25 mouse cellular contexts compared by ENCODE assay signal in genomic region chr2:125196771-125197170, GRCm38 (mm10). TPM values are rescaled to one million over a fixed set of nuclear protein-coding genes. Genes with fewer than 3 reads are reported as not detected.
"Had no signal": no experiment of that assay in that cellular context is flagged by ENCODE, and none has a peak within 500 bp of the region (broad histone marks: within the 10 kb centered on the region; RNA-seq: fewer than 3 reads in every experiment).

No protein-coding gene starts in this region.

- H3K27ac ChIP-seq: intestine, embryonic 15.5 days; kidney, embryonic 15.5 days; limb, embryonic 10.5 days; limb, embryonic 13.5 days; liver, embryonic 12.5 days; liver, embryonic 15.5 days; midbrain, embryonic 12.5 days; midbrain, embryonic 15.5 days; neural tube, embryonic 12.5 days; neural tube, embryonic 15.5 days; stomach, postnatal 0 days had no signal

- DNase-seq: kidney, adult 11 months; kidney, adult 8-10 months; kidney, postnatal 10 days; kidney, postnatal 36 days; liver; lung, adult 2 months; lung, postnatal 14 days; lung, postnatal 4 days; right cerebral cortex, postnatal 4 days; thymus, adult 2 months; thymus, postnatal 25 days had no signal

- H3K4me1 ChIP-seq: intestine, embryonic 15.5 days; kidney, embryonic 15.5 days; limb, embryonic 10.5 days; limb, embryonic 13.5 days; liver, embryonic 12.5 days; liver, embryonic 15.5 days; midbrain, embryonic 12.5 days; midbrain, embryonic 15.5 days; neural tube, embryonic 12.5 days; neural tube, embryonic 15.5 days had no signal

- H3K9ac ChIP-seq: intestine, embryonic 15.5 days; kidney, embryonic 15.5 days; limb, embryonic 13.5 days; liver, embryonic 12.5 days; liver, embryonic 15.5 days; midbrain, embryonic 12.5 days; midbrain, embryonic 15.5 days; neural tube, embryonic 12.5 days; neural tube, embryonic 15.5 days had no signal

- H3K4me2 ChIP-seq: intestine, embryonic 15.5 days; kidney, embryonic 15.5 days; limb, embryonic 13.5 days; liver, embryonic 12.5 days; liver, embryonic 15.5 days; midbrain, embryonic 12.5 days; midbrain, embryonic 15.5 days; neural tube, embryonic 12.5 days; neural tube, embryonic 15.5 days had no signal

- H3K36me3 ChIP-seq: intestine, embryonic 15.5 days; kidney, embryonic 15.5 days; limb, embryonic 10.5 days; limb, embryonic 13.5 days; liver, embryonic 12.5 days; liver, embryonic 15.5 days; midbrain, embryonic 12.5 days; midbrain, embryonic 15.5 days; neural tube, embryonic 12.5 days; neural tube, embryonic 15.5 days had no signal

- H3K27me3 ChIP-seq: intestine, embryonic 15.5 days; kidney, embryonic 15.5 days; limb, embryonic 13.5 days; liver, embryonic 12.5 days; liver, embryonic 15.5 days; midbrain, embryonic 12.5 days; midbrain, embryonic 15.5 days; neural tube, embryonic 12.5 days; neural tube, embryonic 15.5 days had no signal

- H3K9me3 ChIP-seq: intestine, embryonic 15.5 days; kidney, embryonic 15.5 days; limb, embryonic 10.5 days; limb, embryonic 13.5 days; liver, embryonic 12.5 days; liver, embryonic 15.5 days; midbrain, embryonic 12.5 days; midbrain, embryonic 15.5 days; neural tube, embryonic 12.5 days; neural tube, embryonic 15.5 days had no signal

- H3K4me3 ChIP-seq: intestine, embryonic 15.5 days; kidney, embryonic 15.5 days; limb, embryonic 10.5 days; limb, embryonic 13.5 days; liver, embryonic 12.5 days; liver, embryonic 15.5 days; midbrain, embryonic 12.5 days; midbrain, embryonic 15.5 days; neural tube, embryonic 12.5 days; neural tube, embryonic 15.5 days had no signal

- ATAC-seq: intestine, embryonic 15.5 days; liver, embryonic 12.5 days; midbrain, embryonic 15.5 days had no signal

RNA-seq across cellular contexts. Expression of gene Slc12a1, which starts 44.5 kb away (rescaled TPM):
- total RNA-seq: left cerebral cortex, postnatal 25 days; megakaryocyte progenitor cell, adult 5-6 weeks had no signal
- polyA plus RNA-seq: intestine, embryonic 15.5 days; limb, embryonic 10.5 days; limb, embryonic 13.5 days; liver, embryonic 12.5 days; liver, embryonic 15.5 days; midbrain, embryonic 12.5 days; midbrain, embryonic 15.5 days; stomach, embryonic 14.5 days; stomach, postnatal 0 days had no signal
